Mouse (Mus musculus) activated CD4-positive, CD25-positive, alpha-beta regulatory T cell, adult 9 weeks (primary cell): ENCODE measurements around the gene Olfr809. TPM values are rescaled to one million over a fixed set of nuclear protein-coding genes. Genes with fewer than 3 reads are reported as not detected.

Source experiments
- polyA plus RNA-seq: library from polyadenylated mRNA; unstranded; fragments of 100-300 nt; shearing (Covaris generic); gene quantifications from one replicate; pipeline ENCODE4 v1.2.1, GENCODE M21; 2017

The Olfr809 gene
- not detected for polyA plus RNA-seq

DNA sequence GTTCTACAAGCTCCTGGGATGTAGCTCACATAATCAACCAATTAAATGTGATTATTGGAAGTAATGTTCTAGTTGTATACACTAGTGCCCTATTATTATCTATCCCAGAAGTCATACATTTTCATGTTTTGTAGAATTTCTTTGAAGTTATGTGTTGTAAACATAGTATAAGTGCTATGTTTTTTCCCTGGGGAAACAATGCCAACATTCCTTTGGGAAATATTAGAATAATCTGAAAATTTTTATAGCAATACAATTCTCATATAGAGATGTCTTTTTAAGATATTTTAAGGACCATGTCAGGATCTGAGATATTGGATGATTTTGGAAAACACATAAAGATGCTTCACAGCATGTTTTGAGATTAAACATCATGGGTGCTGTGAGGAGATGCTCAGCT lies at the start of gene Olfr809:
Gene Olfr809 (plus strand): TSS at position 301 of the 400 bp plus-strand sequence.

DNA sequence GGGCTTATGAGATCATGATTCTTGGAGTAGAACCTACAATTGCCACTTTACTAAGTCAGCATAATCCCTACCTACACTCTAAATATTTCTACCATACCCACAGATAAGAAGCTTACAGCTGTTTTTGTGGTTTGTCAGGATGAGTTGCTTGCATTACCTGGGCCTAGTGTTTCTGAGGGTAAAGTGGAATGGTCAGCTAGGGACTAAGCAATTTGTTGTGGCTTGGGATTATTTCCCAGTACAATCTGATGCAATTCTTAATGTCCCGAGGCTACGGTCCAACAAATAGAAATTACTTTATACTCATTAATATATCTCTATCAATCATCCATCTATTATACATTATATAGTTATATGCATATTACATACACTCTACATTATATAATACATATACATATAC lies 45.2 kb upstream of the Olfr809 start, which contains the start of gene Olfr805:
Gene Olfr805 (minus strand): TSS at position 101 of the 400 bp plus-strand sequence.

DNA sequence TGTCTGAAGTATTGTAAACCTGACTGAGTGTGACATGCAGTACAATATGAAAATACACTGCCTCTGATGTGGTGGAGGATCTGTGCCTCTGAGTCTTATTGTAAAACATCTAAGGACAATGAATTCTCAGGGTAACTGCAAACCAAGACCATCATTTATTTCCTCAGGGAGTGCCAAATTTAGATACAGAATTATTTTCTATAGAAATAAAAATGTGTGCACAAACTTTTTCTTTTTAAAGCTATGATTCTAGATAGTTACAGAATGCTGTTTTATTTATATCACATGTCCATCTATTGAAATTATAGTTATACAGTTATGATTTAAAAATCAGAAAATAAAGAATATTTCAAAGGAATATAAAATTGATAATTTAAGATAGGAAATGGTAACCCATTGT lies 32.6 kb upstream of the Olfr809 start, which contains the start of gene Olfr806:
Gene Olfr806 (minus strand): TSS at position 101 of the 400 bp plus-strand sequence.

DNA sequence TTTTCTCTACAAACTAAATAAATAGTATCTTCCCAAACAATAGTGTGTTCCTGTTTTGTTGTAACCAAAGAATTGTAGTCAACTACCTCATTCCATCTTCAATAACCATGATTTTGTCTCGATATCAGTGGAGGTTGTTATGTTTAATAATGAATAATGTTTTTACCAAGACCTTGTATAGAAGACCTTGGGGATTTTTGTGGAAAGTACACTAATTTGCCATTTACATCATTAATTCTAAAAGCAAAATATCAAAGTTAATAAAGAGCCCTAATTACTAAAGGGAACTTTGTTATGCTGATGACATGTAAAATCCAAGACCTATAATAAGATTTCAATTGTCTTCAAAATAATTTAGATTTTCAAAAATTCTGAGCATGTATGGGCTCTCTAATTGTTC lies 16.7 kb upstream of the Olfr809 start, which contains the start of gene Olfr807:
Gene Olfr807 (minus strand): TSS at position 101 of the 400 bp plus-strand sequence.

DNA sequence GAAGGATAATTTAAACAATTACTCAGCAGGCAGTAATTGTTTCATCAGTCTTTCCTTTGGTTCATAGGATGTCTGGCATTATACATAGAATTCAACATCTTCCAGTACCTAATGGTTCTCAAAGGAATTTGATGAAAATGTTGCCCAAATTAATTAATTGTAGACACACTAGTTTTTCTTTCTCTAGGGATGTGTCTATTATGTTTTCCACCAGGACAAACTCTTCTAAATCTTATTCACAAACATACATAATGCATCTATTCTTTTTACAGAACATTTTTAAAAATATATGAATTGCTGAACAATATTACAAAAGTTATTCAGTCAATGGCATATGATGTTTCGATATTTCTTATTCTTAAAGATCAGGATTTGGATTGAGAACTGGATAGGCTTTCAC lies 9.3 kb upstream of the Olfr809 start, which contains the start of gene Olfr808:
Gene Olfr808 (plus strand): TSS at position 301 of the 400 bp plus-strand sequence.

DNA sequence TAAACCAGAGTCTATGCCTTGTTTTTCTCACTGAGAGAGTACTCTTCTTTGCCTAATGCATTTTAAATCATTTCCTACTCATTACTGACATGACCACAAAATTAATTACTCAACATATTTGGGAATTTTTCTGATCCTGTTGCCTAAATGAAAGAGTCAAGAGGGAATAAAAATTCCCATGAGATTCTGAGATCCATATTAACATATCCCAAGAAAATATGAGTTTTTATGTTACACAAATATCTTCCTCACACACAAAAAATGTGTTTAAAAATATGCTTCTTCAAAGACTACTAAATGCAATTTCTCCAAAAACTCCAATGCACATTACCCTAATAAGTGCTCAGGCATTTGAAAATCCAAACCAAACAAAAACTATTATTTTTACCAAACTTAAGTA lies 20.4 kb downstream of the Olfr809 start, which contains the start of gene Olfr810:
Gene Olfr810 (minus strand): TSS at position 101 of the 400 bp plus-strand sequence.

DNA sequence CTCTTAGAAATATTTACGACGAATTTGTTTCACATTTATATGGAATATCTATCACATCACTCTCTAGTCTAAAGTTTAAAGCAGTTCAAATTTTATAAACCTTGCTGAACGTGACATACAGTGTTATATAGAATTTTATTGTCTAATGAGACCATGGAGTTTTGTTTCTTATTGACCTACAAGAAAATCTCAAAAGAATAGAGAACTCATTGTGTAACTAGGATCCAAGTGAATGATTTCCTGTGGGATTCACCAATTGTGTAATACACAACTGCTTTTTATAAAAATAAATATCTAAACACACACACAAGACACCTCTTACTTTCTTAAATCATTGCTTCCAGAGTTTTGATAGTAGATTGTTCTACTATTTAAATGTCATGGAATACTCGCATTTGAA lies 29.9 kb downstream of the Olfr809 start, which contains the start of gene Olfr811:
Gene Olfr811 (minus strand): TSS at position 101 of the 400 bp plus-strand sequence.

Other genes with a start within 250 kb of the Olfr809 start
- gene Olfr792, start 235.5 kb upstream of the Olfr809 start, polyA plus RNA-seq, result not detected
- gene Olfr794, start 207.0 kb upstream of the Olfr809 start, polyA plus RNA-seq, result not detected
- not detected for gene Olfr796, start 162.1 kb upstream of the Olfr809 start, polyA plus RNA-seq
- not detected for gene Olfr798, start 146.7 kb upstream of the Olfr809 start, polyA plus RNA-seq
- gene Olfr799, start 137.2 kb upstream of the Olfr809 start, polyA plus RNA-seq, result not detected
- gene Olfr800, start 116.9 kb upstream of the Olfr809 start, polyA plus RNA-seq, result not detected
- not detected for gene Olfr801, start 100.8 kb upstream of the Olfr809 start, polyA plus RNA-seq
- gene Olfr802, start 86.5 kb upstream of the Olfr809 start, polyA plus RNA-seq, result not detected
- gene Olfr803, start 80.4 kb upstream of the Olfr809 start, polyA plus RNA-seq, result not detected
- gene Olfr804, start 71.4 kb upstream of the Olfr809 start, polyA plus RNA-seq, result not detected
- gene Olfr805, start 45.3 kb upstream of the Olfr809 start, polyA plus RNA-seq, result not detected
- not detected for gene Olfr806, start 32.7 kb upstream of the Olfr809 start, polyA plus RNA-seq
- gene Olfr807, start 16.8 kb upstream of the Olfr809 start, polyA plus RNA-seq, result not detected
- not detected for gene Olfr808, start 9.2 kb upstream of the Olfr809 start, polyA plus RNA-seq
- gene Olfr810, start 20.3 kb downstream of the Olfr809 start, polyA plus RNA-seq, result not detected
- gene Olfr811, start 29.8 kb downstream of the Olfr809 start, polyA plus RNA-seq, result not detected
- not detected for gene Olfr812, start 71.5 kb downstream of the Olfr809 start, polyA plus RNA-seq
- gene Olfr813, start 80.7 kb downstream of the Olfr809 start, polyA plus RNA-seq, result not detected
- 0.13 TPM for gene Olfr814, start 105.2 kb downstream of the Olfr809 start, polyA plus RNA-seq
- not detected for gene Olfr815, start 131.2 kb downstream of the Olfr809 start, polyA plus RNA-seq
- gene Olfr816, start 141.0 kb downstream of the Olfr809 start, polyA plus RNA-seq, result not detected
- not detected for gene Olfr818, start 174.5 kb downstream of the Olfr809 start, polyA plus RNA-seq
- gene Olfr819, start 192.6 kb downstream of the Olfr809 start, polyA plus RNA-seq, result not detected
- not detected for gene Olfr247, start 201.5 kb downstream of the Olfr809 start, polyA plus RNA-seq
- 0.06 TPM for gene Gm10310, start 210.4 kb downstream of the Olfr809 start, polyA plus RNA-seq
- not detected for gene Olfr820, start 238.0 kb downstream of the Olfr809 start, polyA plus RNA-seq